Mouse (Mus musculus): ENCODE measurements around the gene Mbd4. TPM values are rescaled to one million over a fixed set of nuclear protein-coding genes. Genes with fewer than 3 reads are reported as not detected.
A peak's percentile ranks its signal among the peaks of the same experiment; 100 is the strongest.

Mbd4 gene
- polyA plus RNA-seq, 1 experiment from 2014 or later = 36.2 TPM

DNA sequence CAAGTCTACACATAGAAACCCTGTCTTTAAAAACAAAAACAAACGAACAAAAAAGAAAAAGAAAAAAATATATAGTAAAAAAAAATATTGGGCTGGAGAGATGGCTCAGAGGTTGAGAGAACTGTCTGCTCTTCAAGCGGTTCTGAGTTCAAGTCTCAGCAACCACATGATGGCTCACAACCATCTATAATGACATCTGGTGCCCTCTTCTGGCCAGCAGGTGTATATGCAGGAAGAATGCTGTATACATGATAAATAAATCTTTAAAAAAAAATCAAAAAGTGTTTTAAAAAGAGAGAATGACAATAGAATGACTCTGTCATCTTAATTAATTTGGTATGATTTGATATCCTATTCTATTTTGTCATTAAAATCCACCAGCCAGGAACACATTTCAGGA, 1.3 kb upstream of the Mbd4 start:
- 74% methylated on average over 2 of the region's 2 CpGs for WGBS
- Histone ChIP-seq H3K27me3 (ENCODE audit: poor library complexity, severe bottlenecking) (no peaks in the 10 kb centered on the region), H3K36me3 (replicated peaks) (peaks cover 11% of the 10 kb centered on the region), H3K27ac (peak overlapping the region; percentile 91; the same call in 1 of the 2 replicates), H3K4me3 (peak overlapping the region; percentile 73; the same call in 1 of the 2 replicates), H3K9me3 (no peaks in the 10 kb centered on the region), H3K4me1 (peaks cover 27% of the 10 kb centered on the region)
- DNase-seq (ENCODE audit: extremely low spot score, low spot score) = no peak

DNA sequence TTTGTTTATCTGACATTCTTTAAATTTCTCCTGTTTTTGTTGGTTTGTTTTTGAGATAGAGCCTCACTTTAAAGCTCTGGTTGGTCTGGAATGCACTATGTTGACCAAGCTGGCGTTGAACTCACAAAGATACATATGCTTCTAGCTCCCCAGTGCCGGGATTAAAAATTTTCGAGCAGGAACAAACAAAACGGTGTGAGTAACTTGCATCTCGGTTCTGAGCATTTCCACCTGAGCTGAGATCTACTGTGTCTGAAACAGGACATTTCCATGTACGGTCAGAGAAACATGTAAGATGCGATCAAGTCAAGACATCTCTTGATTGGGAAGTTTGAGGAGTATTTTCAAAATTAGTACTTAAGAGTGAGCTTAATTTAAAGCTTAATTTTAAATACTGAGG, 814 bp upstream of the Mbd4 start:
- Histone ChIP-seq H3K9me3 (no peaks in the 10 kb centered on the region), H3K27ac (peak overlapping the region; percentile 91), H3K27me3 (ENCODE audit: poor library complexity, severe bottlenecking) (no peaks in the 10 kb centered on the region), H3K4me1 (peaks cover 27% of the 10 kb centered on the region), H3K4me3 (peak overlapping the region; percentile 73), H3K36me3 (replicated peaks) (peaks cover 15% of the 10 kb centered on the region)
- no peak for DNase-seq (ENCODE audit: extremely low spot score, low spot score)
- WGBS = 48% methylated on average over 7 of the region's 7 CpGs

DNA sequence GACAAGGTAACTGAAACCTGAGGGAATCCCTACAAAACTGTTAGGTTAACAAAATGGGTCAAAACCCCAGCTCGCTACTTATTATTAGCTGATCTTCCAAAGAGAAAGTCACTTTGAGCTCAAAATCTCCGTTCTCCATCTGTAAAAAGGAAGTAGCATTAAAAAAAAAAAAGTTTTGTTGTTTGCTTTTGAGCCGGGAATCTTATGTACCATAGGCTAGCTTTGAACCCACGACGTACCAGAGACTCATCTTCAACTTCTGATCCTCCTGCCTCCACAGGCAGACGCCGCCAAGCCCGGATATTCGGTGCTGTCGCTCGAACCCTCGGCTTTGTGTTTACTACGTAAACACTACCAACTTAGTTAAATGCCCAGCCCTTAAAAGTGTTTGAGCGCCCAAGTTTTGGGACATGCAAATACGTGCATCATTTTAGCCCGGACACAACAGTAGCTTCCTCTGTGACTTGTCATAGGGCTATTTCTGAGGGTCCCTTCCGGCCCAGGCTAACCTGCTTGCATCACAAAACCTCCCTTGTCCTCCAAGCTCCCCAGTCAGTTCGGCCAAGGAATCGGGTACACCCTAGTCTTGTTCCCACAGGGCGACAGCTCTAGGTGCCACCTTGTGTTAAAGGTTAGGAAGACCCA, 603 bp downstream of the Mbd4 start:
- H3K27me3 ChIP-seq (ENCODE audit: poor library complexity, severe bottlenecking) = no peaks in the 10 kb centered on the region
- no peak for DNase-seq (ENCODE audit: extremely low spot score, low spot score)
- peak overlapping the region; percentile 91 for H3K27ac ChIP-seq
- 6% methylated on average over 20 of the region's 20 CpGs for WGBS
- peak overlapping the region; percentile 73 for H3K4me3 ChIP-seq
- H3K4me1 ChIP-seq = peaks cover 27% of the 10 kb centered on the region
- no peaks in the 10 kb centered on the region for H3K9me3 ChIP-seq
- peaks cover 30% of the 10 kb centered on the region for H3K36me3 ChIP-seq (replicated peaks)

DNA sequence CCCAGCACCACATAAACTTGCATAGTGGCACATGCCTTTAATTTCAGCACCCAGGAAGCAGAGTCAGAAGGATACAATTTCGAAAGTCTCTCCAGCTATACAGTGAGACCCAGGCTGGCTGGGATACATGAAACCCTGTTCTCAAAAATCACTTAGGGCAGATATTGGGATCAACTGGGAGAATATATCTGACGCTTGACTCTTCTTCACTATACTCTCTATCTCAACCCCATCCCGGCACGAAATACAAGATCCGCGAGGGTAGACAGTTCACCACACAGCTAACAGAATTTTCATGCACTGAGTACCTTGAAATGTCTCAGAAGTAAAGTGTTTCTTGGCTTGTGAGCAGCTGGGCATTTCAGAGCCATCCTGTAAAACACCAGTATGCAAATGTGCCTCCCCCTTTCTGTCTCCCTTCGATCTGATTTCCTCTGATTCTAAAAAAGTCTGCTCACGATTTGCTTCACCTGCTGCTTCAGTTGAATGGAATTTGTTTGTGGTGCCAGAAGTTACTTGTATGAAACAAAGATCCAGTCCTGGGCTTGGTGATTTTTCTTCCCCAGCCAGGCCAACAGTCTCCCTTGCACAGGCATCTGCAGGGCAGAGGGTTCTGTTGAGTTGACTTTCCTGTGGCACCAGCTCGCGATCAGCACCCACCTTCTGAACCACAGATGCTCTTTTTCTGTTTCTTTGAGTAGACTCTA, 4.4 kb downstream of the Mbd4 start:
- no peak overlapping the region for H3K4me3 ChIP-seq
- H3K27ac ChIP-seq = no peak overlapping the region
- 96% methylated on average over 10 of the region's 10 CpGs for WGBS
- no peak for DNase-seq (ENCODE audit: extremely low spot score, low spot score)
- H3K9me3 ChIP-seq = no peaks in the 10 kb centered on the region
- H3K36me3 ChIP-seq (replicated peaks) = peaks cover 63% of the 10 kb centered on the region
- peaks cover 17% of the 10 kb centered on the region for H3K4me1 ChIP-seq
- H3K27me3 ChIP-seq (ENCODE audit: poor library complexity, severe bottlenecking) = no peaks in the 10 kb centered on the region

DNA sequence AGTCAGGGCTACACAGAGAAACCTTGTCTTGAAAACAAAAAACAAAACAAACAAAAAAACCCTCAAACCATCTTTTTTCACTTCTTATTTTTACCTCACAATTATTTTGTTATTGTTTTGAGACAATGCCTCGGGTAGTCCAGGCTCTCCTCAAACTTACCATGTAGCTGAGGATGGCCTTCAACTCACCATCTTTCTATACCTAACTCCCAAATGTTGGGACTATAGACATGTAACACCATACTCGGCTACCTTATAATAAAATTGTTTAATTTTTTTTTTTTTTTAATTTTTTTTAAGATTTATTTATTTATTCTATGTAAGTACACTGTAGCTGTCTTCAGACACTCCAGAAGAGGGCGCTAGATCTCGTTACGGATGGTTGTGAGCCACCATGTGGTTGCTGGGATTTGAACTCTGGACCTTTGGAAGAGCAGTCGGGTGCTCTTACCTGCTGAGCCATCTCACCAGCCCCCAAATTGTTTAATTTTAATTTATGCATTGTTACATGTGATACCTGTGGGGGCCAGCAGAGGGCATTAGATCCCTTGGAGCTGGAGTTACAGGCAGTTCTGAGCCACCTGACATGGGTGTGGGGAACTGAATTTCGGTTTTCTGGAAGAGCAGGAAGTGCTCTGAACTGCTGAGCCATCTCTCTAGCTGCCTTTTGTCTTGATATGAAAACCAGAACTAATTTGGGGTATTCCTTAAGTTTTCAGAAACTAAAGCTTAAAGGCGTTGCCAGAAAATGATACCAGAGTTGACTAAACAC, 6.3 kb downstream of the Mbd4 start:
- Histone ChIP-seq H3K4me1 (peaks cover 6% of the 10 kb centered on the region), H3K4me3 (no peak overlapping the region), H3K27ac (no peak overlapping the region), H3K9me3 (no peaks in the 10 kb centered on the region), H3K27me3 (ENCODE audit: poor library complexity, severe bottlenecking) (no peaks in the 10 kb centered on the region), H3K36me3 (replicated peaks) (peaks cover 82% of the 10 kb centered on the region)
- DNase-seq (ENCODE audit: extremely low spot score, low spot score) = peak; percentile 49
- 52% methylated on average over 8 of the region's 8 CpGs for WGBS

DNA sequence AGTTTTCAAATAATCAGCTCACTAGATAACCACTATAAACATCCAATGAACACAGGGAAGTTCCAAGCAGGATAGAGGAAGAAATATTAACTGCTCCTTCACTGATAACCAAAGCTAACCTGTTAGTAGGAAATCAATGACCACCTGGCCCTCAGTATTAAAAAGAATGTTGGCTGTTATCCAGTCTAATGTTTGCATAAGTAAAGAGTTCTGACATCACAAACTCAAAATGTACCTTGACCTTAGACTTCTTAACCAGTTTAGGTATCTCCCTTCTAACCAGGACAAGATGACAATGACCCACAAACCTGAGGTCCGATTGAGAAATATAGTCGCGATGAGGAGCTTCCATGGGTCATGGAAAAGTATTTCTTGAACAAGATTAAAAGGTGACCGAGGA, 8.2 kb downstream of the Mbd4 start:
- Histone ChIP-seq H3K27me3 (ENCODE audit: poor library complexity, severe bottlenecking) (no peaks in the 10 kb centered on the region), H3K27ac (no peak overlapping the region), H3K4me3 (no peak overlapping the region), H3K9me3 (no peaks in the 10 kb centered on the region), H3K36me3 (replicated peaks) (peaks cover 84% of the 10 kb centered on the region), H3K4me1 (no peaks in the 10 kb centered on the region)
- 97% methylated on average over 4 of the region's 4 CpGs for WGBS
- no peak for DNase-seq (ENCODE audit: extremely low spot score, low spot score)

DNA sequence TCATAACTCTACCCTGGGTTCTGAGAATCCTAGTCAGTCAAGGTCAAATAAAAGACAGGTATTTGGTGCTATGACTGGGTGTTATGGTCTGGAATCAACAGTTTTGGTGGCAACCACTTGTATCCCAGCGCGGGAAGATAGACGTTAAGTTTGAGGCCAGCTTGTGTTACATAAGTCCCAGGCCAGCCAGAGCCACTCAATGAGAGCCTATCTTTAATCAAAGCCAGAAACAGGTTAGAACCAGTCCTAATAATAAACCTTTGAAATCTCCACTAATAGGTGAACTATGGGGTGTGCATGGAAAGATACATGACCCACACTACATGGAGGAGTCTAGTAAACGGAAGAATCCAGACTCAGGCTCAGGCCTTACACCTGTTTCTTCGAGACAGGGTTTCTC, 14.4 kb downstream of the Mbd4 start:
- peak overlapping the region; percentile 52 for H3K4me3 ChIP-seq
- H3K27ac ChIP-seq = peak overlapping the region; percentile 85
- H3K36me3 ChIP-seq (replicated peaks) = peaks cover 31% of the 10 kb centered on the region
- no peak for DNase-seq (ENCODE audit: extremely low spot score, low spot score)
- 62% methylated on average over 5 of the region's 5 CpGs for WGBS
- H3K27me3 ChIP-seq (ENCODE audit: poor library complexity, severe bottlenecking) = no peaks in the 10 kb centered on the region
- peaks cover 18% of the 10 kb centered on the region for H3K4me1 ChIP-seq
- H3K9me3 ChIP-seq = no peaks in the 10 kb centered on the region

DNA sequence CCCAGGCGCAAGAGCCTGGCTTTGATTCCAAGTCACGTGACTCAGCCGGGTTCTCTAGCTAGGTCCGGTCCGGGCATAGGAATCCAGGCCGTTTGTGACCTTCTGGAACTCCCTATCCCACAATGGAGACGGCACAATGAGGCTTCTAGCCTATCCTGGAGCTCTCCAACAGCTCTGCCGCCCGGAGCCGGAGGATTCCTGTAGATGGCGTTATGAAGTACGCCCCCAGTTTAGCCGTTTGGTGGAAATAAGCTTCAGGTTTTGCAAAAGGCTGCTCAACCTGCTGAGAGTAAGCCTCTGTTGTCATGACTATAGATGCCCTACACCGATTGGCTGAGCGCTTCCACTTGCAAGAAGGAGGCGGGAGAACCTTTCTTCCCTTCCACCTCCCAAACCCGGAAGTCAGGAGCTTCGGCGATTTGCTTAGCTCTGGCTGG, 15.0 kb downstream of the Mbd4 start, which contains the start of gene Efcab12:
Gene Efcab12, minus strand, starts transcription at position 252 of the 437 bp plus-strand sequence.
- WGBS = 2% methylated on average over 19 of the region's 19 CpGs
- H3K27ac ChIP-seq = peak within 1 kb of the TSS; percentile 85
- DNase-seq (ENCODE audit: extremely low spot score, low spot score) = peak; percentile 80

DNA sequence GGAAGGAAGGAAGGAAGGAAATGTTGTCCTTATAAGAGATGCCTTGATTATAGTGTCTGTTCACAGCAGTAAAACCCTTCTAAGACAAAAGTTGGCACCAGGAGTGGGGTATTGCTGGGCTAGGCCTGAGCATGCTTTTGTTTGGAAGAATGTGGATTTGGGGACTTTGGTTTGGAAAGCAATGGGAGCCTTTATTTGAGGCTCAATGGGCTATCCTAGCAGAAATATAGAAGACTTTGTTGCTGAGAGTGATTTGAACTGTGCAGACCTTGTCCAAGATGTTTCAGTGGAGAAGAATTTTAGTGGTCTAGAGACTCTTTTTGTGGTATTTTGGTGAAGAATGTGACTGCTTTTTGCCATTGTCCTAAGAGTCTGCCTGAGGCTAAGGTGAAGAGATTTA, 19.3 kb downstream of the Mbd4 start:
- no peaks in the 10 kb centered on the region for H3K27me3 ChIP-seq (ENCODE audit: poor library complexity, severe bottlenecking)
- DNase-seq (ENCODE audit: extremely low spot score, low spot score) = no peak
- no peak overlapping the region for H3K4me3 ChIP-seq
- peaks cover 19% of the 10 kb centered on the region for H3K36me3 ChIP-seq (replicated peaks)
- no peaks in the 10 kb centered on the region for H3K9me3 ChIP-seq
- H3K4me1 ChIP-seq = peaks cover 17% of the 10 kb centered on the region
- no peak overlapping the region for H3K27ac ChIP-seq

More for the DNA sequence above, 15.0 kb downstream of the Mbd4 start, which contains the start of gene Efcab12:
- H3K4me1 ChIP-seq = peaks cover 18% of the 10 kb centered on the region
- no peaks in the 10 kb centered on the region for H3K27me3 ChIP-seq (ENCODE audit: poor library complexity, severe bottlenecking)
- peak within 1 kb of the TSS; percentile 52 for H3K4me3 ChIP-seq
- no peaks in the 10 kb centered on the region for H3K9me3 ChIP-seq
- H3K36me3 ChIP-seq (replicated peaks) = peaks cover 26% of the 10 kb centered on the region

DNA sequence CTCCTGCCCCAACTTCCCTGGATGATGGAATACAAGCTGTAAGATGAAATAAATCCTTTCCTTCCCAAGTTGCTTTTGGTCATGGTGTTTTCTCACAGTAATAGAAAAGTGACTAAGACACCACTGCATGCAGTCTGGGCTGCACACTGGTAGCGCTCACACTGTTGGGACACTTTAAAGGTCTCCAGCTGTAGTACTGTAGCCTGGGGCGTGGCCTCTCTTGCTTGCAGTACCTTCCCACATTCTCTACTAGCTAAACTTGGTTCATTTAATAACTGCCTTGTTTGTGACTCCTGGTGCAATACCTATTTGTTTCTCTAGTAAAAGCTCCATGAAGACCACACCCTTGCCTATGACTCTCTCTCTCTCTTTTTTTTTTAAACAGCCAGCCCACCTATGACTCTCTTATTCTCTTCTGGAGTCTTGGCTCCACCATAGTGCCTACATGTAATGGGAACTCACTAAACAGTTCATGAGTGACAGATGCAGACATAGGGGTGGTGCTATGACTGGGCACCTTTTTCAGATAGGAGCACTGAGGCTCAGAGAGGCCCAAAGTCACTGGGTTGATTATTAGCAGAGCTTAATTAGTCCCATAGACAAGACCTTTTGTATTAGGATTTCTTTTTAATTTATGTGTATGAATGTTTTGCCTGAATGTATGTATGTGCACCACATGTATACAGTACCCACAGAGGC, 20.9 kb downstream of the Mbd4 start:
- DNase-seq (ENCODE audit: extremely low spot score, low spot score) = no peak
- Histone ChIP-seq H3K27ac (no peak overlapping the region), H3K4me1 (peaks cover 1% of the 10 kb centered on the region; the same call in 1 of the 2 replicates), H3K27me3 (ENCODE audit: poor library complexity, severe bottlenecking) (no peaks in the 10 kb centered on the region), H3K4me3 (no peak overlapping the region), H3K36me3 (replicated peaks) (peaks cover 19% of the 10 kb centered on the region), H3K9me3 (no peaks in the 10 kb centered on the region)
- 87% methylated on average over 2 of the region's 2 CpGs for WGBS

DNA sequence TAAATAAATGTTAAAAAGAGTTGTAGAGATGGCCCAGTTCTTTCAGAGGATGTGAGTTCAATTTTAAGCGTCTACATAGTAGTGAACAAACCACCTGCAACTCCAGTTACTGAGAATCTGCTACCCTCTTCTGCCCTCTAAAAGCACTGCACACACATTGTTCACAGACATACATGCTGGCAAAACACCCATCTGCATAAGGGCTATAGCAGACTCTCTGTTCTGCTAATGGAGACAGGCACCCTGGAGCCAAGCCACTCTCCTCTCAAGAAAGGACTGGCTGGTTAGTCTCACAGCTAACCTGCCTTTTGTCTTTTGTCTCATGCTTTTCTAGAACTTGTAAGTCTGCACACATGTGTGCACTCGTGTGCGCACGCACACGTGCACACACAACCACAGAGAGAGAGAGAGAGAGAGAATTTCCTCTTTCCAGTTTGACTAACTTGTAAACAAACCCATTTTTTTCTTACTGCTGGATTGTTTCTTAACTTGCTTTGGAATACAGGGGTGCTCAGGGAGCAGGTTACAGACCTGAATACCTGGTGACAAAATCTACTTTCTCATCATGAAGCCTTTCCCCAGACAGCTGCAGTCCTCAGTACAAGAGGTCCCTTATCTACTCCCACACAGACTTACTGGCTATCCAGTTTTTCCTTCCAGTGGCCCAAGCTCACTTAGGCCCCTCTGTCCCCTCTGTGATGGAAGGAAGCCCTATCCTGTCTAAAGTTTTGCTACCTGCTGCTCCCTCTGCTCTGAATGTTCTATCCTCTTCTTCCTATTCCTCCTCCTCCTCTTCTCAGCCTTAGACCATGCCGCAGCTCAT, 22.2 kb downstream of the Mbd4 start:
- DNase-seq (ENCODE audit: extremely low spot score, low spot score) = no peak
- no peaks in the 10 kb centered on the region for H3K9me3 ChIP-seq
- no peak overlapping the region for H3K4me3 ChIP-seq
- H3K27ac ChIP-seq = no peak overlapping the region
- no peaks in the 10 kb centered on the region for H3K4me1 ChIP-seq
- H3K27me3 ChIP-seq (ENCODE audit: poor library complexity, severe bottlenecking) = no peaks in the 10 kb centered on the region
- 88% methylated on average over 6 of the region's 6 CpGs for WGBS
- peaks cover 19% of the 10 kb centered on the region for H3K36me3 ChIP-seq (replicated peaks)
